Mouse (Mus musculus): Measurements from ENCODE around the gene Reg4. TPM values are rescaled to one million over a fixed set of nuclear protein-coding genes. Genes with fewer than 3 reads are reported as not detected.
A peak's percentile ranks its signal among the peaks of the same experiment; 100 is the strongest.

The Reg4 gene
- polyA plus RNA-seq, 1 experiment from 2014 or later: not detected

DNA sequence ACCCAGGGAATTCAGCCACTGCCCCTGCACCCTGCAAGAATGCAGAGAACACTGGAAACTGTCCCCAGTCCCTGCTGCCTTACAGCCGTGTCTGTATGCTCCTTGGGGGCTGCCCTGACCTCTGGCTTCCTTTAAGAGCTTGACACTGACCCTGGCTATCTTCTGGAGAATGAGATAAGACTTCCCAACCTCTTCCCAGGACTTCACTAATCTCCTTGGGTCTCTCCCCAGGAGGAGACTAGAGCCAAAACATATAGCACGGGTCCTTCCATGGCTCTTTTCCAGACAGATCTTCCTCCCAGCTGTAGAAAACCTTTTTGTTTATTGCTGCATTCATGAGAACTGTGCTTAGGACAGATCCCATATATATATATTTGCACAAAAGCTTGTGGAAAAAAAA lies 3.8 kb downstream of the Reg4 start:
- H3K27me3 ChIP-seq (ENCODE audit: control insufficient read depth, insufficient read depth, low read length): no peaks in the 10 kb centered on the region
- no peak for DNase-seq (ENCODE audit: low spot score)
- H3K9me3 ChIP-seq (replicated peaks; ENCODE audit: control insufficient read depth, low read length): no peaks in the 10 kb centered on the region
- H3K4me2 ChIP-seq (ENCODE audit: low read depth, low read length): no peak overlapping the region
- H3K9ac ChIP-seq (replicated peaks; ENCODE audit: low read length): no peak overlapping the region
- no peaks in the 10 kb centered on the region for H3K4me1 ChIP-seq (ENCODE audit: control insufficient read depth, insufficient read depth, low read length)
- no peak for ATAC-seq (replicated peaks; ENCODE audit: insufficient number of reproducible peaks, low FRiP score, low TSS enrichment, low read depth)
- H3K36me3 ChIP-seq (replicated peaks; ENCODE audit: control insufficient read depth, insufficient read depth, low read depth, low read length): no peaks in the 10 kb centered on the region
- no peak overlapping the region for H3K27ac ChIP-seq (replicated peaks; ENCODE audit: low read depth, low read length)
- H3K4me3 ChIP-seq (ENCODE audit: low read depth, low read length): no peak overlapping the region
- 49% methylated on average over 2 of the region's 2 CpGs for WGBS

- Histone ChIP-seq H3K4me3 (ENCODE audit: low read depth, low read length) (no peak overlapping the region), H3K4me1 (ENCODE audit: control insufficient read depth, insufficient read depth, low read length) (no peaks in the 10 kb centered on the region), H3K27me3 (ENCODE audit: control insufficient read depth, insufficient read depth, low read length) (no peaks in the 10 kb centered on the region), H3K27ac (replicated peaks; ENCODE audit: low read depth, low read length) (no peak overlapping the region), H3K4me2 (ENCODE audit: low read depth, low read length) (no peak overlapping the region), H3K36me3 (replicated peaks; ENCODE audit: control insufficient read depth, insufficient read depth, low read depth, low read length) (no peaks in the 10 kb centered on the region), H3K9me3 (replicated peaks; ENCODE audit: control insufficient read depth, low read length) (no peaks in the 10 kb centered on the region), H3K9ac (replicated peaks; ENCODE audit: low read length) (0 out of 2 replicates have a peak overlapping the region, but pooled peaks have one; percentile 5)
- DNase-seq (ENCODE audit: low spot score): peak; percentile 88
- peak; percentile 29; the same call in 1 of the 2 replicates for ATAC-seq (replicated peaks; ENCODE audit: insufficient number of reproducible peaks, low FRiP score, low TSS enrichment, low read depth)
- 38% methylated on average over 19 of the region's 19 CpGs for WGBS
Observed at GRCm38 (mm10) chr3:98226988-98227610, 5.1 kb downstream of the Reg4 start.

DNA sequence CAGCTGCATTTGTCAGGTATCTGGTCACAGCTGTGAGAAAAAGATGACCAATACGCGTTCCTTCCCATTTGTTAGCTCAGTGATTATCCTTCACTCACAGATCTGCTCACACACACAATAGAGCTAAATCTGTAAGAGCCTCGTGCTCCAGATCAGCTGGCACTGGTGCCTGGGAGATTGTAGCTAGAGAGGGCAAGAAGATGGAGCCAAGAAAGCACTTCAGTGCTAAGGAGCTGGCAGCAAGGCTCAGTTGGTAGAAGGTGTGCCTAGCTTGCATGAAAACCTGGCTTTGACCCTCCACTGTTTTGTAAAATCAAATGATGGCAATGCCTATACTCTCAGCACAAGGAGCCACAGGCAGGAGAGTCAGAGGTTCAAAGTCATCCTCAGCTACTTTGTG lies 5.8 kb downstream of the Reg4 start:
- DNase-seq (ENCODE audit: low spot score): no peak
- Histone ChIP-seq H3K4me2 (ENCODE audit: low read depth, low read length) (no peak overlapping the region), H3K4me3 (ENCODE audit: low read depth, low read length) (no peak overlapping the region), H3K27ac (replicated peaks; ENCODE audit: low read depth, low read length) (no peak overlapping the region), H3K4me1 (ENCODE audit: control insufficient read depth, insufficient read depth, low read length) (no peaks in the 10 kb centered on the region), H3K36me3 (replicated peaks; ENCODE audit: control insufficient read depth, insufficient read depth, low read depth, low read length) (no peaks in the 10 kb centered on the region), H3K9ac (replicated peaks; ENCODE audit: low read length) (no peak overlapping the region), H3K27me3 (ENCODE audit: control insufficient read depth, insufficient read depth, low read length) (no peaks in the 10 kb centered on the region), H3K9me3 (replicated peaks; ENCODE audit: control insufficient read depth, low read length) (no peaks in the 10 kb centered on the region)
- no peak for ATAC-seq (replicated peaks; ENCODE audit: insufficient number of reproducible peaks, low FRiP score, low TSS enrichment, low read depth)
- 81% methylated on average over 3 of the region's 3 CpGs for WGBS

DNA sequence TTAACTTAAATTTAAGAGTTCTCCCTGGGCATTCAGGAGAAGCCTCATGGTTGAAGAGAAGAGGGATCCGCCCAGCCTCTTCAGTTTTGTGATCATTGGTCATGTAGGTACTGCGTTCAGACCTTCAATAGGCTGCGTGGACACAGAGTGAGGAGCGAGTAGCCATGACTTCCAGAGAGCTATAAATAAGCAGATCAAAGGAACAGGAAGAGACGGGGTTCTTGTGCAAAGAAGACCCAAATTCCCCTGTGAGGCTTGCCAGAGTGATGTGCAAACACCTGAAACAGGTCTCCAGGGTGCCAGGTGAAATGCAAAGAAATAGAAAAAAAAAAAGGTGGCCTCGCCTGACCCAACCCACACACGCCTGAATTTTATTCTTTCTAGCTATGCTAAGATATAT lies 8.0 kb downstream of the Reg4 start:
- no peaks in the 10 kb centered on the region for H3K27me3 ChIP-seq (ENCODE audit: control insufficient read depth, insufficient read depth, low read length)
- H3K4me2 ChIP-seq (ENCODE audit: low read depth, low read length): no peak overlapping the region
- DNase-seq (ENCODE audit: low spot score) (no peak), ATAC-seq (replicated peaks; ENCODE audit: insufficient number of reproducible peaks, low FRiP score, low TSS enrichment, low read depth) (no peak)
- H3K36me3 ChIP-seq (replicated peaks; ENCODE audit: control insufficient read depth, insufficient read depth, low read depth, low read length): no peaks in the 10 kb centered on the region
- no peaks in the 10 kb centered on the region for H3K9me3 ChIP-seq (replicated peaks; ENCODE audit: control insufficient read depth, low read length)
- H3K4me1 ChIP-seq (ENCODE audit: control insufficient read depth, insufficient read depth, low read length): no peaks in the 10 kb centered on the region
- no peak overlapping the region for H3K27ac ChIP-seq (replicated peaks; ENCODE audit: low read depth, low read length)
- no peak overlapping the region for H3K9ac ChIP-seq (replicated peaks; ENCODE audit: low read length)
- no peak overlapping the region for H3K4me3 ChIP-seq (ENCODE audit: low read depth, low read length)
- WGBS: 89% methylated on average over 7 of the region's 7 CpGs

- no peak overlapping the region for H3K9ac ChIP-seq (replicated peaks; ENCODE audit: low read length)
- no peak for DNase-seq (ENCODE audit: low spot score)
- no peaks in the 10 kb centered on the region for H3K36me3 ChIP-seq (replicated peaks; ENCODE audit: control insufficient read depth, insufficient read depth, low read depth, low read length)
Observed at GRCm38 (mm10) chr3:98233504-98233903, 11.5 kb downstream of the Reg4 start.

GRCm38 (mm10) chr3:98236266-98236665 lies 14.3 kb downstream of the Reg4 start:
- no peak for DNase-seq (ENCODE audit: low spot score)
- Histone ChIP-seq H3K4me1 (ENCODE audit: control insufficient read depth, insufficient read depth, low read length) (no peaks in the 10 kb centered on the region), H3K9me3 (replicated peaks; ENCODE audit: control insufficient read depth, low read length) (no peaks in the 10 kb centered on the region), H3K27me3 (ENCODE audit: control insufficient read depth, insufficient read depth, low read length) (no peaks in the 10 kb centered on the region), H3K4me2 (ENCODE audit: low read depth, low read length) (no peak overlapping the region), H3K36me3 (replicated peaks; ENCODE audit: control insufficient read depth, insufficient read depth, low read depth, low read length) (no peaks in the 10 kb centered on the region), H3K9ac (replicated peaks; ENCODE audit: low read length) (no peak overlapping the region), H3K4me3 (ENCODE audit: low read depth, low read length) (no peak overlapping the region), H3K27ac (replicated peaks; ENCODE audit: low read depth, low read length) (no peak overlapping the region)
- WGBS: 82% methylated on average over 6 of the region's 6 CpGs
- ATAC-seq (replicated peaks; ENCODE audit: insufficient number of reproducible peaks, low FRiP score, low TSS enrichment, low read depth): no peak

More at GRCm38 (mm10) chr3:98233504-98233903, 11.5 kb downstream of the Reg4 start:
- Histone ChIP-seq H3K4me1 (ENCODE audit: control insufficient read depth, insufficient read depth, low read length) (no peaks in the 10 kb centered on the region), H3K4me3 (ENCODE audit: low read depth, low read length) (no peak overlapping the region), H3K27ac (replicated peaks; ENCODE audit: low read depth, low read length) (no peak overlapping the region), H3K4me2 (ENCODE audit: low read depth, low read length) (no peak overlapping the region), H3K27me3 (ENCODE audit: control insufficient read depth, insufficient read depth, low read length) (no peaks in the 10 kb centered on the region), H3K9me3 (replicated peaks; ENCODE audit: control insufficient read depth, low read length) (no peaks in the 10 kb centered on the region)
- no peak for ATAC-seq (replicated peaks; ENCODE audit: insufficient number of reproducible peaks, low FRiP score, low TSS enrichment, low read depth)

DNA sequence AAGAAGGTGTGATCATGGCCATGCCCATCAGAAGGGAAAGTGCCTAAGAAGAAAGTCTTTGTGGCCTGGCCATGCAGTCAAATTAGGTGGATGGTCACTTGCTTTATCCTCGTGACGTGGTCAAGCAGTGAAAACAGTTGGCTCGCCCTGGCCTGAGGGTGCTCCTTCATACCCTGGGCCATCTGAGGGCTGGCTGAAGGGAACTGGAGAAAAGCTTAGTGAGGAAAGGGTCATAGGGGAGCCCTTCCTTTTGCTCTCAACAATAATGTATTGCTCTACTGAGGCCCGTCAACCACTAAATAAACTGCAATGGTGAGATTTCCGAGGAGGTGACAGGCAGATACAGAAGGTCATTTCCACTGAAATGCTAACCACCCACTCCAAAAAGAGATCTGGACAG lies 15.3 kb downstream of the Reg4 start:
- 76% methylated on average over 5 of the region's 5 CpGs for WGBS
- no peak for ATAC-seq (replicated peaks; ENCODE audit: insufficient number of reproducible peaks, low FRiP score, low TSS enrichment, low read depth)

GRCm38 (mm10) chr3:98238150-98238549 lies 16.2 kb downstream of the Reg4 start:
- Histone ChIP-seq H3K27me3 (ENCODE audit: control insufficient read depth, insufficient read depth, low read length) (no peaks in the 10 kb centered on the region), H3K4me1 (ENCODE audit: control insufficient read depth, insufficient read depth, low read length) (no peaks in the 10 kb centered on the region), H3K4me3 (ENCODE audit: low read depth, low read length) (no peak overlapping the region), H3K9me3 (replicated peaks; ENCODE audit: control insufficient read depth, low read length) (no peaks in the 10 kb centered on the region), H3K4me2 (ENCODE audit: low read depth, low read length) (no peak overlapping the region), H3K9ac (replicated peaks; ENCODE audit: low read length) (no peak overlapping the region), H3K36me3 (replicated peaks; ENCODE audit: control insufficient read depth, insufficient read depth, low read depth, low read length) (no peaks in the 10 kb centered on the region), H3K27ac (replicated peaks; ENCODE audit: low read depth, low read length) (no peak overlapping the region)
- DNase-seq (ENCODE audit: low spot score): no peak
- ATAC-seq (replicated peaks; ENCODE audit: insufficient number of reproducible peaks, low FRiP score, low TSS enrichment, low read depth): no peak
- 72% methylated on average over 3 of the region's 3 CpGs for WGBS

More for the DNA sequence above, 15.3 kb downstream of the Reg4 start:
- no peak for DNase-seq (ENCODE audit: low spot score)
- Histone ChIP-seq H3K27me3 (ENCODE audit: control insufficient read depth, insufficient read depth, low read length) (no peaks in the 10 kb centered on the region), H3K9ac (replicated peaks; ENCODE audit: low read length) (no peak overlapping the region), H3K27ac (replicated peaks; ENCODE audit: low read depth, low read length) (no peak overlapping the region), H3K9me3 (replicated peaks; ENCODE audit: control insufficient read depth, low read length) (no peaks in the 10 kb centered on the region), H3K4me3 (ENCODE audit: low read depth, low read length) (no peak overlapping the region), H3K36me3 (replicated peaks; ENCODE audit: control insufficient read depth, insufficient read depth, low read depth, low read length) (no peaks in the 10 kb centered on the region), H3K4me1 (ENCODE audit: control insufficient read depth, insufficient read depth, low read length) (no peaks in the 10 kb centered on the region), H3K4me2 (ENCODE audit: low read depth, low read length) (no peak overlapping the region)
